Mouse (Mus musculus) forebrain, embryonic 14.5 days (tissue): ENCODE measurements around the gene Iqsec1. TPM values are rescaled to one million over a fixed set of nuclear protein-coding genes. Genes with fewer than 3 reads are reported as not detected.
A peak's percentile ranks its signal among the peaks of the same experiment; 100 is the strongest.

Source experiments
- ATAC-seq: fragments of 200-750 bp; cut with Nextera tagmentation; 2 replicates; pipeline ENCODE4 v1.8.0; 2017; ENCODE audit warnings: mild to moderate bottlenecking, moderate library complexity
- DNase-seq: peaks from one replicate; pipeline ENCODE4 v3.0.0-alpha.2; 2015; ENCODE audit warnings: low spot score
- H3K27ac ChIP-seq: fragments of 300-500 bp; sonication (generic); 2 replicates; pipeline ENCODE4 v1.5.1; 2014; ENCODE audit warnings: low read depth, mild to moderate bottlenecking, control low read depth, low read length, moderate library complexity
- H3K27me3 ChIP-seq: fragments of 300-500 bp; sonication (generic); replicated peaks from 2 replicates; pipeline ENCODE4 v1.6.1; 2014; ENCODE audit warnings: low read length, control low read depth, mixed read lengths; ENCODE audit not compliant: control insufficient read depth, insufficient read depth
- H3K36me3 ChIP-seq: fragments of 300-500 bp; sonication (generic); 2 replicates; pipeline ENCODE4 v1.6.1; 2014; ENCODE audit warnings: low read length, control low read depth; ENCODE audit not compliant: control insufficient read depth, insufficient read depth
- H3K4me1 ChIP-seq: fragments of 300-500 bp; sonication (generic); 2 replicates; pipeline ENCODE4 v1.6.1; 2014; ENCODE audit warnings: antibody characterized with exemption, low read length, control low read depth; ENCODE audit not compliant: control insufficient read depth, insufficient read depth
- H3K4me2 ChIP-seq: fragments of 300-500 bp; sonication (generic); 2 replicates; pipeline ENCODE4 v1.6.1; 2014; ENCODE audit warnings: mild to moderate bottlenecking, control low read depth, low read length
- H3K4me3 ChIP-seq: fragments of 300-500 bp; sonication (generic); 2 replicates; pipeline ENCODE4 v1.5.1; 2014; ENCODE audit warnings: low read depth, low read length, control low read depth
- H3K9ac ChIP-seq: fragments of 300-500 bp; sonication (generic); 2 replicates; pipeline ENCODE4 v1.6.1; 2014; ENCODE audit warnings: mild to moderate bottlenecking, low read length, control low read depth, moderate library complexity
- H3K9me3 ChIP-seq: fragments of 300-500 bp; sonication (generic); replicated peaks from 2 replicates; pipeline ENCODE4 v1.6.1; 2016; ENCODE audit warnings: low read length, control low read depth, mixed read lengths; ENCODE audit not compliant: control insufficient read depth
- WGBS: fragments of 180-500 bp; shearing (Covaris S2); extraction: QIAGEN DNeasy Blood & Tissue Kit; methylation state at CpG from one replicate; pipeline ENCODE4 v1.1.7; 2014; 5-methylcytosine and 5-hydroxymethylcytosine counted together
- polyA plus RNA-seq: library from polyadenylated mRNA; unstranded; fragments of >200 nt; fragmentation: Nextera tagmentation; extraction: Ambion mirVana; gene quantifications from 2 replicates; pipeline ENCODE4 v1.2.1, GENCODE M21; 2014

Gene Iqsec1
- polyA plus RNA-seq, 1 experiment from 2014 or later: 15.0 TPM

GRCm38 (mm10) chr6:90753656-90754055, 234.8 kb downstream of the Iqsec1 start:
- ATAC-seq (no peak), DNase-seq (no peak)
- H3K27ac ChIP-seq: no peak overlapping the region
- no peak overlapping the region for H3K4me2 ChIP-seq
- no peak overlapping the region for H3K9ac ChIP-seq
- H3K4me1 ChIP-seq: no peaks in the 10 kb centered on the region
- no peaks in the 10 kb centered on the region for H3K27me3 ChIP-seq
- H3K9me3 ChIP-seq: no peaks in the 10 kb centered on the region
- H3K36me3 ChIP-seq: no peaks in the 10 kb centered on the region
- H3K4me3 ChIP-seq: no peak overlapping the region

- no peak overlapping the region for H3K9ac ChIP-seq
- H3K27ac ChIP-seq: no peak overlapping the region
- H3K9me3 ChIP-seq: no peaks in the 10 kb centered on the region
- 89% methylated on average over 3 of the region's 3 CpGs for WGBS
- no peak overlapping the region for H3K4me2 ChIP-seq
- H3K27me3 ChIP-seq: no peaks in the 10 kb centered on the region
- no peak for DNase-seq
- no peaks in the 10 kb centered on the region for H3K36me3 ChIP-seq
- H3K4me1 ChIP-seq: peaks cover 2% of the 10 kb centered on the region; the same call in 1 of the 2 replicates
- H3K4me3 ChIP-seq: no peak overlapping the region
- ATAC-seq: no peak
Observed at GRCm38 (mm10) chr6:90751624-90752023, 236.9 kb downstream of the Iqsec1 start.

GRCm38 (mm10) chr6:90750091-90750490, 238.4 kb downstream of the Iqsec1 start:
- 66% methylated on average over 2 of the region's 2 CpGs for WGBS
- Histone ChIP-seq H3K9me3 (no peaks in the 10 kb centered on the region), H3K4me1 (peaks cover 4% of the 10 kb centered on the region; the same call in 1 of the 2 replicates), H3K27me3 (no peaks in the 10 kb centered on the region), H3K4me3 (no peak overlapping the region), H3K9ac (no peak overlapping the region), H3K27ac (no peak overlapping the region), H3K4me2 (no peak overlapping the region), H3K36me3 (no peaks in the 10 kb centered on the region)
- ATAC-seq: no peak
- DNase-seq: no peak

GRCm38 (mm10) chr6:90749414-90749937, 239.0 kb downstream of the Iqsec1 start:
- ATAC-seq (no peak), DNase-seq (no peak)
- H3K4me3 ChIP-seq: no peak overlapping the region
- WGBS: 91% methylated on average over 4 of the region's 4 CpGs
- H3K27ac ChIP-seq: no peak overlapping the region
- no peak overlapping the region for H3K9ac ChIP-seq
- no peak overlapping the region for H3K4me2 ChIP-seq
- peaks cover 4% of the 10 kb centered on the region; the same call in 1 of the 2 replicates for H3K4me1 ChIP-seq
- no peaks in the 10 kb centered on the region for H3K9me3 ChIP-seq
- H3K36me3 ChIP-seq: no peaks in the 10 kb centered on the region
- no peaks in the 10 kb centered on the region for H3K27me3 ChIP-seq

- H3K36me3 ChIP-seq: no peaks in the 10 kb centered on the region
- no peak overlapping the region for H3K9ac ChIP-seq
- DNase-seq (no peak), ATAC-seq (no peak)
- H3K27ac ChIP-seq: no peak overlapping the region
- H3K4me3 ChIP-seq: no peak overlapping the region
- H3K4me1 ChIP-seq: peaks cover 4% of the 10 kb centered on the region; the same call in 1 of the 2 replicates
- H3K4me2 ChIP-seq: no peak overlapping the region
- H3K27me3 ChIP-seq: no peaks in the 10 kb centered on the region
- H3K9me3 ChIP-seq: no peaks in the 10 kb centered on the region
Observed at GRCm38 (mm10) chr6:90748976-90749375, 239.5 kb downstream of the Iqsec1 start.

GRCm38 (mm10) chr6:90746331-90746864, 242.1 kb downstream of the Iqsec1 start:
- WGBS: 31% methylated on average over 3 of the region's 3 CpGs
- ATAC-seq (peak; percentile 90), DNase-seq (peak; percentile 88)
- H3K36me3 ChIP-seq: no peaks in the 10 kb centered on the region
- no peak overlapping the region for H3K4me3 ChIP-seq
- peaks cover 4% of the 10 kb centered on the region; the same call in 1 of the 2 replicates for H3K4me1 ChIP-seq
- no peak overlapping the region for H3K4me2 ChIP-seq
- H3K9me3 ChIP-seq: no peaks in the 10 kb centered on the region
- no peaks in the 10 kb centered on the region for H3K27me3 ChIP-seq
- H3K27ac ChIP-seq: peak overlapping the region; percentile 17; the same call in 1 of the 2 replicates
- no peak overlapping the region for H3K9ac ChIP-seq

- no peak overlapping the region for H3K27ac ChIP-seq
- DNase-seq: no peak
- H3K9me3 ChIP-seq: no peaks in the 10 kb centered on the region
- no peaks in the 10 kb centered on the region for H3K36me3 ChIP-seq
- WGBS: 83% methylated on average over 3 of the region's 3 CpGs
- H3K4me1 ChIP-seq: peaks cover 4% of the 10 kb centered on the region; the same call in 1 of the 2 replicates
- H3K4me2 ChIP-seq: no peak overlapping the region
- no peak for ATAC-seq
- no peak overlapping the region for H3K9ac ChIP-seq
- no peaks in the 10 kb centered on the region for H3K27me3 ChIP-seq
- H3K4me3 ChIP-seq: no peak overlapping the region
Observed at GRCm38 (mm10) chr6:90745401-90746198, 242.9 kb downstream of the Iqsec1 start.

GRCm38 (mm10) chr6:90742453-90742852, 246.0 kb downstream of the Iqsec1 start:
- no peaks in the 10 kb centered on the region for H3K9me3 ChIP-seq
- no peak overlapping the region for H3K4me3 ChIP-seq
- no peak overlapping the region for H3K9ac ChIP-seq
- ATAC-seq (no peak), DNase-seq (no peak)
- H3K36me3 ChIP-seq: no peaks in the 10 kb centered on the region
- no peaks in the 10 kb centered on the region for H3K27me3 ChIP-seq
- peaks cover 4% of the 10 kb centered on the region; the same call in 1 of the 2 replicates for H3K4me1 ChIP-seq
- WGBS: 32% methylated on average over 1 of the region's 1 CpGs
- no peak overlapping the region for H3K4me2 ChIP-seq
- no peak overlapping the region for H3K27ac ChIP-seq

- ATAC-seq (no peak), DNase-seq (no peak)
- Histone ChIP-seq H3K4me3 (no peak overlapping the region), H3K4me1 (peaks cover 3% of the 10 kb centered on the region; the same call in 1 of the 2 replicates), H3K27me3 (no peaks in the 10 kb centered on the region), H3K9me3 (no peaks in the 10 kb centered on the region), H3K9ac (no peak overlapping the region), H3K27ac (no peak overlapping the region), H3K4me2 (no peak overlapping the region), H3K36me3 (no peaks in the 10 kb centered on the region)
- 91% methylated on average over 5 of the region's 5 CpGs for WGBS
Observed at GRCm38 (mm10) chr6:90741717-90742116, 246.8 kb downstream of the Iqsec1 start.
